Mouse (Mus musculus): ENCODE data around the gene Tfrc. TPM values are rescaled to one million over a fixed set of nuclear protein-coding genes. Genes with fewer than 3 reads are reported as not detected.

Gene Tfrc
- polyA plus RNA-seq, 1 experiment from 2014 or later: 28.0 TPM

GRCm38 (mm10) chr16:32594701-32595100 is 14.0 kb upstream of the Tfrc start:
- ATAC-seq (ENCODE audit: insufficient number of reproducible peaks, low FRiP score, low TSS enrichment, low read depth): no peak
- WGBS: 75% methylated on average over 5 of the region's 5 CpGs
- Histone ChIP-seq H3K36me3 (no peaks in the 10 kb centered on the region), H3K27ac (no peak overlapping the region), H3K27me3 (no peaks in the 10 kb centered on the region), H3K4me3 (no peak overlapping the region), H3K4me1 (no peaks in the 10 kb centered on the region), H3K9ac (no peak overlapping the region), H3K4me2 (no peak overlapping the region), H3K9me3 (no peaks in the 10 kb centered on the region)

- 81% methylated on average over 10 of the region's 10 CpGs for WGBS
- Histone ChIP-seq H3K27ac (no peak overlapping the region), H3K4me2 (no peak overlapping the region), H3K4me1 (no peaks in the 10 kb centered on the region), H3K27me3 (no peaks in the 10 kb centered on the region), H3K4me3 (no peak overlapping the region), H3K9ac (no peak overlapping the region), H3K36me3 (no peaks in the 10 kb centered on the region), H3K9me3 (no peaks in the 10 kb centered on the region)
- no peak for ATAC-seq (ENCODE audit: insufficient number of reproducible peaks, low FRiP score, low TSS enrichment, low read depth)
These were observed 13.4 kb upstream of the Tfrc start for GRCm38 (mm10) chr16:32595142-32595855.

GRCm38 (mm10) chr16:32597909-32598381 is 10.8 kb upstream of the Tfrc start:
- Histone ChIP-seq H3K4me1 (no peaks in the 10 kb centered on the region), H3K4me2 (no peak overlapping the region), H3K9me3 (no peaks in the 10 kb centered on the region), H3K9ac (no peak overlapping the region), H3K27me3 (no peaks in the 10 kb centered on the region), H3K27ac (no peak overlapping the region), H3K4me3 (no peak overlapping the region), H3K36me3 (no peaks in the 10 kb centered on the region)
- ATAC-seq (ENCODE audit: insufficient number of reproducible peaks, low FRiP score, low TSS enrichment, low read depth): no peak
- WGBS: 33% methylated on average over 4 of the region's 4 CpGs

- ATAC-seq (ENCODE audit: insufficient number of reproducible peaks, low FRiP score, low TSS enrichment, low read depth): no peak
- H3K9ac ChIP-seq: no peak overlapping the region
- H3K4me3 ChIP-seq: no peak overlapping the region
- no peaks in the 10 kb centered on the region for H3K9me3 ChIP-seq
- H3K27me3 ChIP-seq: no peaks in the 10 kb centered on the region
- no peaks in the 10 kb centered on the region for H3K36me3 ChIP-seq
- no peak overlapping the region for H3K4me2 ChIP-seq
- 83% methylated on average over 1 of the region's 1 CpGs for WGBS
- no peak overlapping the region for H3K27ac ChIP-seq
- H3K4me1 ChIP-seq: no peaks in the 10 kb centered on the region
These were observed 9.6 kb upstream of the Tfrc start for GRCm38 (mm10) chr16:32599151-32599550.

GRCm38 (mm10) chr16:32602193-32602685 is 6.5 kb upstream of the Tfrc start:
- Histone ChIP-seq H3K9ac (no peak overlapping the region), H3K4me1 (no peaks in the 10 kb centered on the region), H3K36me3 (no peaks in the 10 kb centered on the region), H3K4me2 (no peak overlapping the region), H3K9me3 (no peaks in the 10 kb centered on the region), H3K27me3 (no peaks in the 10 kb centered on the region), H3K27ac (no peak overlapping the region), H3K4me3 (no peak overlapping the region)
- WGBS: 62% methylated on average over 3 of the region's 3 CpGs
- no peak for ATAC-seq (ENCODE audit: insufficient number of reproducible peaks, low FRiP score, low TSS enrichment, low read depth)

GRCm38 (mm10) chr16:32607562-32608343 is 967 bp upstream of the Tfrc start:
- Histone ChIP-seq H3K4me3 (peak overlapping the region; percentile 79; the same call in 1 of the 2 replicates), H3K4me2 (peak overlapping the region; percentile 93), H3K27me3 (no peaks in the 10 kb centered on the region), H3K9me3 (no peaks in the 10 kb centered on the region), H3K9ac (no peak overlapping the region), H3K36me3 (no peaks in the 10 kb centered on the region), H3K27ac (no peak overlapping the region), H3K4me1 (peaks cover 13% of the 10 kb centered on the region; the same call in 1 of the 2 replicates)
- WGBS: 48% methylated on average over 7 of the region's 7 CpGs
- ATAC-seq (ENCODE audit: insufficient number of reproducible peaks, low FRiP score, low TSS enrichment, low read depth): no peak

GRCm38 (mm10) chr16:32608344-32608711 is 392 bp upstream of the Tfrc start:
- Histone ChIP-seq H3K9ac (no peak overlapping the region; the same call in 1 of the 2 replicates), H3K4me3 (peak overlapping the region; percentile 79), H3K4me2 (peak overlapping the region; percentile 93), H3K27ac (peak overlapping the region; percentile 88), H3K36me3 (no peaks in the 10 kb centered on the region), H3K27me3 (no peaks in the 10 kb centered on the region), H3K9me3 (no peaks in the 10 kb centered on the region), H3K4me1 (peaks cover 13% of the 10 kb centered on the region; the same call in 1 of the 2 replicates)
- no peak for ATAC-seq (ENCODE audit: insufficient number of reproducible peaks, low FRiP score, low TSS enrichment, low read depth)
- 9% methylated on average over 8 of the region's 8 CpGs for WGBS

- H3K4me1 ChIP-seq: peaks cover 13% of the 10 kb centered on the region; the same call in 1 of the 2 replicates
- peak overlapping the region; percentile 88 for H3K27ac ChIP-seq
- H3K36me3 ChIP-seq: peaks cover under 1% of the 10 kb centered on the region; the same call in 1 of the 2 replicates
- H3K4me3 ChIP-seq: peak overlapping the region; percentile 79
- WGBS: 0% methylated on average over 14 of the region's 14 CpGs
- peak overlapping the region; percentile 93 for H3K4me2 ChIP-seq
- no peaks in the 10 kb centered on the region for H3K9me3 ChIP-seq
- peak overlapping the region; percentile 72 for H3K9ac ChIP-seq
- ATAC-seq (ENCODE audit: insufficient number of reproducible peaks, low FRiP score, low TSS enrichment, low read depth): no peak
- no peaks in the 10 kb centered on the region for H3K27me3 ChIP-seq
These were observed 670 bp downstream of the Tfrc start for GRCm38 (mm10) chr16:32609401-32609779.

GRCm38 (mm10) chr16:32610460-32611255 is 1.9 kb downstream of the Tfrc start:
- 80% methylated on average over 5 of the region's 5 CpGs for WGBS
- H3K4me1 ChIP-seq: peaks cover 13% of the 10 kb centered on the region; the same call in 1 of the 2 replicates
- no peak for ATAC-seq (ENCODE audit: insufficient number of reproducible peaks, low FRiP score, low TSS enrichment, low read depth)
- H3K9me3 ChIP-seq: no peaks in the 10 kb centered on the region
- 0 out of 2 replicates have a peak overlapping the region, but pooled peaks have one; percentile 93 for H3K4me2 ChIP-seq
- no peaks in the 10 kb centered on the region for H3K27me3 ChIP-seq
- H3K36me3 ChIP-seq: peaks cover 10% of the 10 kb centered on the region; the same call in 1 of the 2 replicates
- H3K27ac ChIP-seq: no peak overlapping the region
- H3K4me3 ChIP-seq: peak overlapping the region; percentile 79; the same call in 1 of the 2 replicates
- H3K9ac ChIP-seq: no peak overlapping the region

- no peak overlapping the region for H3K27ac ChIP-seq
- no peak for ATAC-seq (ENCODE audit: insufficient number of reproducible peaks, low FRiP score, low TSS enrichment, low read depth)
- no peak overlapping the region for H3K9ac ChIP-seq
- no peak overlapping the region for H3K4me2 ChIP-seq
- H3K36me3 ChIP-seq: peaks cover 16% of the 10 kb centered on the region; the same call in 1 of the 2 replicates
- WGBS: 69% methylated on average over 1 of the region's 1 CpGs
- H3K27me3 ChIP-seq: no peaks in the 10 kb centered on the region
- H3K4me1 ChIP-seq: peaks cover 13% of the 10 kb centered on the region; the same call in 1 of the 2 replicates
- no peaks in the 10 kb centered on the region for H3K9me3 ChIP-seq
- H3K4me3 ChIP-seq: no peak overlapping the region
These were observed 3.3 kb downstream of the Tfrc start for GRCm38 (mm10) chr16:32612052-32612451.

- no peak overlapping the region for H3K4me3 ChIP-seq
- no peak overlapping the region for H3K9ac ChIP-seq
- H3K27ac ChIP-seq: no peak overlapping the region
- peaks cover 13% of the 10 kb centered on the region; the same call in 1 of the 2 replicates for H3K4me1 ChIP-seq
- no peaks in the 10 kb centered on the region for H3K27me3 ChIP-seq
- H3K4me2 ChIP-seq: no peak overlapping the region
- no peaks in the 10 kb centered on the region for H3K9me3 ChIP-seq
- 73% methylated on average over 3 of the region's 3 CpGs for WGBS
- no peak for ATAC-seq (ENCODE audit: insufficient number of reproducible peaks, low FRiP score, low TSS enrichment, low read depth)
- H3K36me3 ChIP-seq: peaks cover 16% of the 10 kb centered on the region; the same call in 1 of the 2 replicates
These were observed 4.6 kb downstream of the Tfrc start for GRCm38 (mm10) chr16:32613269-32613834.
